Comparison of ENCODE assay signal across 8 mouse cellular contexts in the genomic region with DNA sequence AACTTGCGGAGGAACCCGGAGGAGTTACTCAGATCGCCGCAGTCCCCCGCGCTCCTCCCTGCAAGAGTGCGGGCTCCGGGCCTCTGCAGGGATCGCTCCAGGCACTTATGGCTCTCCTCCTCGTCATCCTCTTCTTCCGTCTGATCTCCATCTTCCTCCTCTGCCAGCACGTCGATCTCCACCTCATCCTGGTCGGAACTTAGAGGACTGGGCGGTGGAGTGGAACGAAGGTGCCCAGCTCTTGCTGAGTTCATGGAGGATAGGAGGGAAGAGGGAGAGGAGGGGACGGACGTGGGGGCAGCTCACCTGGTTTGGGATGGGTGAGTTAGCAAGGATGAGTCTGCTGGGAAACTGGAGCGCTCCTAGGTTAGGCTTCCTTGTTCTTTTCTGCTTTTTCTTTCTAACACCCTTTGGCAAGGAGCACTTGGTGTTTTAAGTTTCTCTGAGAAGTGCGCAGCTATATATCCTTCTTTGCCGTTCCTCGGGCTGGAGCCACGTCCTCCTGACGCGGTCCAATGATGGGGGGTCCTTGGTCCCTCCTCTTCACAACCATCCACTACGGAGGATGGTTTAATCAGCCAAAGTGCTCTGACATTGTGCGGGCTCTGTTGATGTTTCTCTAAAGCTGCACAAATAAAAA. TPM values are rescaled to one million over a fixed set of nuclear protein-coding genes. Genes with fewer than 3 reads are reported as not detected.
DNase-seq lines count a peak whose midpoint lies in the region; ATAC-seq lines count a peak whose summit lies in the region.
"Had no signal": no experiment of that assay in that cellular context is flagged by ENCODE, and none has a peak within 500 bp of the region (broad histone marks: within the 10 kb centered on the region; RNA-seq: fewer than 3 reads in every experiment).

Gene Foxd4, minus strand, starts transcription at position 617 of the 640 bp plus-strand sequence.

- ATAC-seq in lung, embryonic 15.5 days (ENCODE audit: borderline replicate concordance, extremely low read depth, low FRiP score, low TSS enrichment) = no peak
- peak; percentile 36; the same call in 1 of the 2 replicates for ATAC-seq in forebrain, embryonic 14.5 days
- no peak for ATAC-seq in limb, embryonic 13.5 days (ENCODE audit: low FRiP score, low read depth)
- ATAC-seq in megakaryocyte progenitor cell, adult 5-6 weeks (replicated peaks; ENCODE audit: poor library complexity) = no peak

- peak within 1 kb of the TSS; percentile 64 for H3K4me2 ChIP-seq in lung, embryonic 15.5 days
- H3K4me2 ChIP-seq in forebrain, embryonic 14.5 days (ENCODE audit: low read length) = peak within 1 kb of the TSS; percentile 74
- H3K4me2 ChIP-seq in limb, embryonic 13.5 days (replicated peaks) = peak within 1 kb of the TSS; percentile 77

- H3K36me3 ChIP-seq in lung, embryonic 15.5 days = no peaks in the 10 kb centered on the region
- no peaks in the 10 kb centered on the region for H3K36me3 ChIP-seq in forebrain, embryonic 14.5 days (ENCODE audit: control insufficient read depth, insufficient read depth, low read length)
- H3K36me3 ChIP-seq in limb, embryonic 13.5 days = no peaks in the 10 kb centered on the region
- H3K36me3 ChIP-seq in splenic B cell, adult 2 months (ENCODE audit: control insufficient read depth, insufficient read depth, low read length, poor library complexity, severe bottlenecking) = no peaks in the 10 kb centered on the region

- H3K9ac ChIP-seq in lung, embryonic 15.5 days = no peak within 1 kb of the TSS
- peak within 1 kb of the TSS; percentile 32; the same call in 1 of the 2 replicates for H3K9ac ChIP-seq in forebrain, embryonic 14.5 days (ENCODE audit: low read length)
- H3K9ac ChIP-seq in limb, embryonic 13.5 days = peak within 1 kb of the TSS; percentile 6; the same call in 1 of the 2 replicates

- H3K27ac ChIP-seq in lung, embryonic 15.5 days = no peak within 1 kb of the TSS
- H3K27ac ChIP-seq in forebrain, embryonic 14.5 days (ENCODE audit: low read depth, low read length) = no peak within 1 kb of the TSS
- no peak within 1 kb of the TSS for H3K27ac ChIP-seq in limb, embryonic 13.5 days

- DNase-seq in lung, postnatal 36 days = no peak
- DNase-seq in forebrain, embryonic 14.5 days (ENCODE audit: low spot score) = no peak
- peak; percentile 5 for DNase-seq in splenic B cell, adult 2 months (ENCODE audit: low read depth, low spot score)
- DNase-seq in kidney, adult 8-10 months = no peak
- DNase-seq: lung, adult 18-20 months had no signal

- peaks cover 91% of the 10 kb centered on the region for H3K27me3 ChIP-seq in lung, embryonic 15.5 days
- H3K27me3 ChIP-seq in forebrain, embryonic 14.5 days (replicated peaks; ENCODE audit: control insufficient read depth, insufficient read depth, low read length) = peaks cover 73% of the 10 kb centered on the region
- H3K27me3 ChIP-seq in limb, embryonic 13.5 days = peaks cover 92% of the 10 kb centered on the region
- H3K27me3 ChIP-seq in splenic B cell, adult 2 months (ENCODE audit: control insufficient read depth, insufficient read depth, low read length, poor library complexity, severe bottlenecking) = no peaks in the 10 kb centered on the region; the same call in none of the 2 replicates

- peak within 1 kb of the TSS; percentile 36 for H3K4me3 ChIP-seq in lung, embryonic 15.5 days
- H3K4me3 ChIP-seq in forebrain, embryonic 14.5 days (ENCODE audit: low read depth, low read length) = peak within 1 kb of the TSS; percentile 36
- H3K4me3 ChIP-seq in limb, embryonic 13.5 days = peak within 1 kb of the TSS; percentile 44

- WGBS in lung, embryonic 15.5 days = 2% methylated on average over 27 of the region's 27 CpGs
- WGBS in forebrain, embryonic 14.5 days = 2% methylated on average over 27 of the region's 27 CpGs
- 1% methylated on average over 27 of the region's 27 CpGs for WGBS in limb, embryonic 13.5 days

- no peaks in the 10 kb centered on the region for H3K9me3 ChIP-seq in lung, embryonic 15.5 days
- no peaks in the 10 kb centered on the region for H3K9me3 ChIP-seq in forebrain, embryonic 14.5 days (replicated peaks; ENCODE audit: control insufficient read depth, low read length)
- no peaks in the 10 kb centered on the region for H3K9me3 ChIP-seq in limb, embryonic 13.5 days

- peaks cover 27% of the 10 kb centered on the region for H3K4me1 ChIP-seq in lung, embryonic 15.5 days
- peaks cover 11% of the 10 kb centered on the region; the same call in 1 of the 2 replicates for H3K4me1 ChIP-seq in forebrain, embryonic 14.5 days (ENCODE audit: control insufficient read depth, insufficient read depth, low read length)
- H3K4me1 ChIP-seq in limb, embryonic 13.5 days = peaks cover 25% of the 10 kb centered on the region

RNA-seq across cellular contexts. Expression of gene Foxd4, which starts in this region (rescaled TPM):
- polyA plus RNA-seq in lung, embryonic 15.5 days (2015; fragmentation: Nextera tagmentation; extraction: Ambion mirVana) = not detected in 2 replicates
- not detected in 2 replicates for polyA plus RNA-seq in forebrain, embryonic 14.5 days (2014; fragmentation: Nextera tagmentation; extraction: Ambion mirVana)
- polyA plus RNA-seq in limb, embryonic 13.5 days (2015; fragmentation: Nextera tagmentation; extraction: Ambion mirVana) = 0.24 TPM in 1 of 2 replicates, not detected in the other
- 0.17 TPM in 1 of 2 replicates, not detected in the other for total RNA-seq in megakaryocyte progenitor cell, adult 5-6 weeks (2015)
- total RNA-seq in megakaryocyte progenitor cell, adult 5-6 weeks (2017) = not detected in 2 replicates

Comparison
In these comparisons a context has a peak if more than half of its experiments do, and no peak if none do; other contexts are left out.
1. Peak in ATAC-seq, H3K4me3 ChIP-seq, H3K9ac ChIP-seq and H3K4me2 ChIP-seq in forebrain, embryonic 14.5 days; RNA of the gene not detected or under 1 TPM.